Mouse (Mus musculus) MEL (cell line): Measurements from ENCODE around the gene Rab11fip3.

Experiments
- CTCF ChIP-seq, 3 experiments: IDR thresholded peaks in 2 of 3; conservative IDR thresholded peaks in 1 of 3; 2 replicates each; pipeline ENCODE4 v1.5.1; 2011 to 2012; ENCODE audit warnings: low read length in 3 of 3, low read depth in 2 of 3, mild to moderate bottlenecking in 2 of 3, improper control_type of control experiment in 1 of 3, inconsistent platforms in 1 of 3, mixed read lengths in 1 of 3, moderate library complexity in 1 of 3; ENCODE audit not compliant: control insufficient read depth in 1 of 3, insufficient read depth in 1 of 3, poor library complexity in 1 of 3, severe bottlenecking in 1 of 3
- POLR2A ChIP-seq, 2 experiments: IDR thresholded peaks; 2 replicates each; pipeline ENCODE4 v1.6.1; 2011 to 2012; ENCODE audit warnings: low read length in 2 of 2, mild to moderate bottlenecking in 2 of 2, control low read depth in 1 of 2, improper control_type of control experiment in 1 of 2, low read depth in 1 of 2, moderate library complexity in 1 of 2; ENCODE audit not compliant: control insufficient read depth in 1 of 2, insufficient read depth in 1 of 2, poor library complexity in 1 of 2
- ZC3H11A ChIP-seq: IDR thresholded peaks from 2 replicates; pipeline ENCODE4 v1.6.1; 2012; ENCODE audit warnings: low read depth, mild to moderate bottlenecking, inconsistent platforms, low read length, improper control_type of control experiment
- ZMIZ1 ChIP-seq: IDR thresholded peaks from 2 replicates; pipeline ENCODE4 v1.6.1; 2012; ENCODE audit warnings: low read depth, mild to moderate bottlenecking, inconsistent platforms, low read length, improper control_type of control experiment, moderate library complexity

- TF ChIP-seq CTCF (IDR thresholded peaks at IDR 0.05 in 2 of 3, conservative IDR thresholded peaks at IDR 0.05 in 1 of 3; ENCODE audit: control insufficient read depth in 1 of 3, insufficient read depth in 1 of 3, low read depth in 2 of 3, low read length in 3 of 3, poor library complexity in 1 of 3, severe bottlenecking in 1 of 3), result no peak
- TF ChIP-seq POLR2A (IDR thresholded peaks at IDR 0.05; ENCODE audit: control insufficient read depth in 1 of 2, insufficient read depth in 1 of 2, low read depth in 1 of 2, low read length in 2 of 2, poor library complexity in 1 of 2), result no peak
- TF ChIP-seq ZC3H11A, result no peak
- no peak for TF ChIP-seq ZMIZ1
Measured at GRCm38 (mm10) chr17:26042599-26043248, 26.6 kb downstream of the Rab11fip3 start.
